Mouse (Mus musculus): ENCODE results near the gene Fem1a.

Fem1a gene

GRCm38 (mm10) chr17:56303847-56304586 lies 47.4 kb downstream of the Fem1a start:
- in situ Hi-C loops (cut with MboI, MseI) = no loop called here

- in situ Hi-C loops (cut with MboI, MseI) = no loop called here
Observed at GRCm38 (mm10) chr17:56304718-56305117, 48.1 kb downstream of the Fem1a start.

- in situ Hi-C loops (cut with MboI, MseI) = no loop called here
Observed at GRCm38 (mm10) chr17:56305156-56305555, 48.5 kb downstream of the Fem1a start.

GRCm38 (mm10) chr17:56305826-56306225 lies 49.2 kb downstream of the Fem1a start:
- in situ Hi-C loops (cut with MboI, MseI) = no loop called here

- in situ Hi-C loops (cut with MboI, MseI) = no loop called here
Observed at GRCm38 (mm10) chr17:56308088-56308487, 51.5 kb downstream of the Fem1a start.

- in situ Hi-C loops (cut with MboI, MseI) = no loop called here
Observed at GRCm38 (mm10) chr17:56309191-56309945, 52.8 kb downstream of the Fem1a start.
